Mouse (Mus musculus) brain, embryonic 18.5 days (tissue): ENCODE measurements at regions not wholly inside any gene's neighbourhood (a gene's known extent, or its start where the extent isn't known, plus 50 kb on each side); places are given as distances from the start of the nearest gene placed in this dataset.
A peak's percentile ranks its signal among the peaks of the same experiment; 100 is the strongest.

Experiments
- DNase-seq: peaks from one replicate; pipeline ENCODE4 v3.0.0-alpha.2; 2012; ENCODE audit warnings: low read depth, low spot score

GRCm38 (mm10) chr16:62981821-62982220, 127.7 kb downstream of the Pros1 start:
- DNase-seq, result no peak

- no peak for DNase-seq
Measured at GRCm38 (mm10) chr16:62982558-62982957, 128.5 kb downstream of the Pros1 start.

DNA sequence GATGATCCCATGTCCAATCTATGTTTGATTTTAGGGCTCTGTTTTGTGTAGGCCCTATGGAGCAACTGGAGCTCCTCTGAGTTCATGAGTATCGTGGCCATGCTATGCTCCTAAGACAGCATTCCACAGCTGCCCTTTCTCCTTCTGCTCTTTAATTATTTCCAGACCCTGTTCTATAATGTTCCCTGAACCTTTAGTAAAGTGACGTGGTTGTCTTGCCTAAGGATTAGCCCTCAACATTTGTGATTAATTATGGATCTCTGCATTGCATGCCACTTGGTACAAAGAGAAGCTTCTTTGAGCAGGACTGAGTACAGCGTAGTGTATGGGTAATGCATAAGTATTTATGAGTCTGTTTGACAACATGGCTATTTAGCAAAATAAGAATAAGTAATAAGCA, 141.4 kb downstream of the Pros1 start:
- DNase-seq, result no peak

DNA sequence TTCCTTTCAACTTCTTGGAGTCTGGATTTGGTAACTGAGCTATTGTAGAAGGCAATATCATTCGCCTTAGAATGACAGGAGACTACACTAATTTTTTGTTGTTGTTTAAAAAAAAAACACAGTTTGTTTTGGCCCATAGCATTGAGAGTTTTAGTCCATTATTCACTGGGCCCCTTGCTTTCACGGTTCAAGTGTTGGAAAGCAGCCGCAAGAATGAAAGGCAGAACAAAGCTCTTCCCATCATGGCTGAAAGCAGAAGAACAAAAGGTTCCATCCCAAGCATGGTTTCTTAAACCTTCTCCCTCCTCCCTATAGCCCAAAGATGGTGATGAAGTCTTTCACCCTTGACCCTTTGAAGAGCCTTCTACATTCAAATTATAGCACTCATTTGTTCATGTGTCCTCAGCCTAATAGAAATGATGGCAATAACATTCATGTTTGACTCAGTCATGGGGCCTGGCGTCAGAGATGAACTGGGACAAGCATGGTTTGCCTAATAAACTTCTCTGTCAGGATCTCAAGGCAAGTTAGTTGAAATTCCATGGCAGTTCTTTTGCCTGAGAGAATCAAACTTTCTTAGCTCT, 157.1 kb downstream of the Pros1 start:
- DNase-seq, result no peak

- no peak for DNase-seq
Measured at GRCm38 (mm10) chr16:63014453-63014852, 160.3 kb downstream of the Pros1 start.

- DNase-seq, result no peak
Measured at GRCm38 (mm10) chr16:63016144-63016543, 162.0 kb downstream of the Pros1 start.

- DNase-seq, result no peak
Measured at GRCm38 (mm10) chr16:63016658-63017057, 162.6 kb downstream of the Pros1 start.

- DNase-seq, result no peak
Measured at GRCm38 (mm10) chr16:63030399-63030798, 176.3 kb downstream of the Pros1 start.

GRCm38 (mm10) chr16:63031035-63031434, 176.9 kb downstream of the Pros1 start:
- DNase-seq, result no peak

DNA sequence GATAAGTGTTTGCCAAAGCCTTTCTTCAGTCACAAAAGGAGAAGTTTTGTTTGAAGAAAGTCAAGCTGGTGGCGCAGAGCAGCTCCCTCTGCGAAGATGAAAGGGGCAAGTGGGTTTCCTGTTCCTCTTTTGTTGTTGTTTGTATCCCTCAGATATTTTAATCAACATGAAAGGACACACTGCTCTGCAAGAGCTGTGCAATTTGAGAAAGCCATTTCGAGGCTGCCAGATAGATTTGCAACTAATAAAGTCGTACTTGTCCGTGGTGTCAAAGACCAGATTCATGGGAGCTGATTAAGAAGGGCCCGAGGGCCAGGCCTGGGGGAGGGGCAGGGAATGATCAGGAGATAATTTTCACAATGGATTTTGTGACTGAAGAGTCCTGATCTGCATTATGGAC, 177.7 kb downstream of the Pros1 start:
- no peak for DNase-seq

- no peak for DNase-seq
Measured at GRCm38 (mm10) chr16:63049100-63049499, 195.0 kb downstream of the Pros1 start.

- DNase-seq, result no peak
Measured at GRCm38 (mm10) chr16:63062883-63063282, 208.8 kb downstream of the Pros1 start.

DNA sequence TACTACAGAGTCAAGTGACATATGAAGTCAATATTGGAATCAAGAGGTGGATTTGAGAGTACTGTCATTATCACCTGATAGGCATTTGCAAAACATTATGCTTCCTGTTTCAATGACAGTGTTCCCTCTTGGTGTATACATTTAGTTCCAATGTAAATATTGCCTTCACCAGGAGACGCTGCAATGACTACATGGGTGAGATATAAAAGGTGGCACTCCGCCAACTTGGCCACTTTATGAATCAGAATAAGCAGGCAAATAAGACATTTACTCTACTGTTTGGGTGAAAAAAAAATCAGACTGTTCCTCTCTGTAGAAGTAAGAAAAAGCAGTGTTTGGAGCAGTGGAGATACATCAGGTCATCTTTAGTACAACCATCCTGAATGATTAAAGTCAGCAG, 215.9 kb downstream of the Pros1 start:
- no peak for DNase-seq

GRCm38 (mm10) chr16:63075814-63076213, 221.7 kb downstream of the Pros1 start:
- DNase-seq, result no peak

DNA sequence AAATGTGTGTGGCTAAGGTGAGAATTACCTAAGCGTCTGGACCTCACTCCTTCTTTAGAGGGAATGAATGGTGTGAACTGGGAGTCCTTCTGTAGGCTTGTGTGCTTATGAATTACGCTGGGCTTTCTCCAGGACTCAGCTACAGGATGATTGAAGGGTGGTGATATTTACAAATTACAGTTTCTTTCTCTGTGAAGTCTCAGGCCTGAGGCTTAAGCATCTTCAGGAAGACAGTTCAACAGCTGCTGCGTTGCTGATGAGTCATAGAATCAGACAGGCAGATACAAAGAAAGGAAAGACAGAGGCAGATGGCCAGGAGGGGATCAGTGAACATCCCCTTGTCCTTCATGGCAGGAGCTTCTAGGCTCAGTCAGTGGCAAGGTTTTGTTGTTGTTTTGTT, 227.3 kb downstream of the Pros1 start:
- DNase-seq, result no peak

DNA sequence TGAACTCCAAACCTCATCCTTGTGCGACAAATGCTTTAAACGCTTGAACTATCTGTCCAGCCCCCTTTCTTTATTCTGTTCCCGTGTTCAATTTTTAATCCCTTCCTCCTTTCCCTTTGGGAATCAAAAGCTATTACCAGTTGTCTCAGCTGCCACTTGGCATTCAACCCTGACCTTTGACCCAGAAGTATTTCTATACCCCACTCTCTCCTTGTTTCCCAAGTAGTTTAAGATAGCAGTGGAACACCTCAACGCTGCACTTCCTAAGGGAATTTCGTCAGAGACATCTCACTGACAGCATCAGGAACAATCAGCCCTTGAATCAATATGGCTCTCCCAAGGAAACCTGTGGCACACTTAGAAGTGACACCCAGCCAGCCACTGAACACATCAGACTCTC, 229.1 kb downstream of the Pros1 start:
- no peak for DNase-seq

GRCm38 (mm10) chr16:63084021-63084756, 230.1 kb downstream of the Pros1 start:
- no peak for DNase-seq

DNA sequence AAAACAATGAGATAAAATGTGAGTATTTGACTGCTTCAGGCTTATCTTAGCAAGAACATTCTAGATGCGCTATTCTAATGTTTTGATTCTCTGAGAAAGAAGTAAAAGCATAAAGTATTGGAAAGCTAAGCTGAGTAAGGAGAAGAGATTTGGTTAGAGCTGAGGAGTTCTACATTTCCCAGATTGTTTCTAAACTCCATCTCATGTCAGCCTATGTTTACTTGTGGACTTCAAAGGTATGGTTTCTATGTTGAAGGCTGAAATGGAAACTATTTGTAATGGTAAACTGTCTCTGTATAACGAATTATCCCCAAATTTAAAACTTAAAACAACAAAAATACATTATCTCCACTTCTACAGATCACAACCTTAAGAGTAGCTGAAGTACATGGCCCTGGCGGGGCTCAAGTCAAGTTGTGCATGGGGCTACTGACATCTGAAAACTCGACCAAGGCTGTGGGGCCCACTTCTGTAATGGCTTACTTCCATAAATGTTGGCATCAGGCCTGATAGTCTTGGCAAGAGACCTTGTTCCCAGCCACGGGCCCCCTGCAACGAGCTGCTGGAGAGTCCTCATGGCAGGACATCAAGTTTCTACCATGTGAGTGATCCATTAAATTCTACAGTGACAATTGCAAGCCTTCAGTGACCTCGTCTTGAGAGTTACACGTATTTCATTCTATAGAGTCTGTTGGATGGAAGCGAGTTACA, 232.1 kb downstream of the Pros1 start:
- DNase-seq, result no peak

DNA sequence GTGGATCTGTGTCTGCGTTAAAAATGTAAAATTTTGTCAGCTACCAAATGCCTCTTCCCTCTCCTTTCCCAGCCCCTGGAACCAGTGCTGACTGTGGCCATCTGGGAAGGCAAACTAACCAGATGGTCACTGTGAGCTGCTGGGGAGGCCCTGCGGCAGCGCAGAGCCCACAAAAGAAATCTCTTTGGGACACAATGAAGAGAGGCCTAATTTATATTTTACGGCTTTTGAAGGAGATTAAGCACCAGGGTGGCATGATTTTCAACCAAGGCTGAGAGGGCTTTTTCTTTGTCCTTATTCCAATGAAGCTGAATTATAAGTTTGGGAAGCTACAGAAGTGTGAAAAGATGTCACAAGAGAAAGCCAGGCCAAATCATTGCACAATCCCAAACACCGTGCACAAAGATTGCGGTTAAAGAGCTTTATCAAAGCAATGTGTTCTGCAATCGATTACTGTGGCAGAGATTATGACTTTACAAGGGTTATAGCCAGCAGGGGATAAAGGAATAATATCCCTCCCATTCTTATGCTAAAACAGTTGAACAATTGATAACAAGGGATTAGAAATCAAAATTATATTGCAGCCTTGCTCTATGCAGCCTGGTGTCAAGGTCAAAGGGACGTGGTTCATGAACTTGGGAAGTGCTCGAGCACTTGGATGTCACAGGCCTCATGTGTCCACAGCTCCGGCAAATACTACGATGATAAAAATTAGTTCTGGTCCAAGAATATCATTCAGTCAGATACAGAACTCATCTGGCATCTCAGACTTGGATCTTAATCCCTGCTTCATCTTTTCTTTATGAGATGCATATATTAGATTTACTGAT, 237.6 kb downstream of the Pros1 start:
- DNase-seq, result peak; percentile 67

- DNase-seq, result no peak
Measured at GRCm38 (mm10) chr16:63094126-63094840, 240.2 kb downstream of the Pros1 start.

DNA sequence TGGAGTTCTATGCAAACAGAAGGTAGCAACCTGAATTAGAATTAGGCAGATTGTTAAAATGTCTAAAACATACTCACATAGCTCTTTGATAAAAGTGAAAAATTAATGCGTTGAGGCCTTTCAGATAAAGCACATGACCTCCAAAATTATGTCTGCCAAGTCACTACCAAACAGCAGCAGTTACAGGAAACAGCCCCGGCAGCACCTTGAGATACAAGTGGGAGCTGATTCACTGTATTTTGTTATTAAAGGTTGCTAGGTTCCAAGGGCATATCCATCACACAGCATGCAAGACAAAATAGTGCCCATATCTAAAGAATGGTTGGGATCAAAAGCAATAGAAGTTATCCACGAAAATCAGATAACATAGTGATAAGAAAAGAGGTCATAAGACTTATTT, 248.3 kb downstream of the Pros1 start:
- DNase-seq, result no peak
